Mouse (Mus musculus) stomach, embryonic 15.5 days (tissue): Measurements from ENCODE around the gene Btbd11. TPM values are rescaled to one million over a fixed set of nuclear protein-coding genes. Genes with fewer than 3 reads are reported as not detected.

Experiments used
- ATAC-seq: fragments of 200-750 bp; cut with Nextera tagmentation; 2 replicates; pipeline ENCODE4 v1.8.0; 2017; ENCODE audit warnings: low read depth, moderate number of reproducible peaks, moderate TSS enrichment; ENCODE audit not compliant: insufficient read depth, low FRiP score
- H3K27ac ChIP-seq: fragments of 300-500 bp; sonication (generic); 2 replicates; pipeline ENCODE4 v1.5.1; 2015; ENCODE audit warnings: mild to moderate bottlenecking, inconsistent platforms
- H3K27me3 ChIP-seq: fragments of 300-500 bp; sonication (generic); replicated peaks from 2 replicates; pipeline ENCODE4 v1.6.1; 2015; ENCODE audit warnings: inconsistent platforms
- H3K36me3 ChIP-seq: fragments of 300-500 bp; sonication (generic); 2 replicates; pipeline ENCODE4 v1.6.1; 2015; ENCODE audit warnings: inconsistent platforms
- H3K4me1 ChIP-seq: fragments of 300-500 bp; sonication (generic); 2 replicates; pipeline ENCODE4 v1.6.1; 2015; ENCODE audit warnings: inconsistent platforms
- H3K4me2 ChIP-seq: fragments of 300-500 bp; sonication (generic); 2 replicates; pipeline ENCODE4 v1.6.1; 2015; ENCODE audit warnings: mild to moderate bottlenecking, inconsistent platforms
- H3K4me3 ChIP-seq: fragments of 300-500 bp; sonication (generic); replicated peaks from 2 replicates; pipeline ENCODE4 v1.5.1; 2015; ENCODE audit warnings: inconsistent platforms
- H3K9ac ChIP-seq: fragments of 300-500 bp; sonication (generic); 2 replicates; pipeline ENCODE4 v1.6.1; 2015; ENCODE audit warnings: inconsistent platforms
- H3K9me3 ChIP-seq: fragments of 300-500 bp; sonication (generic); 2 replicates; pipeline ENCODE4 v1.6.1; 2016; ENCODE audit warnings: inconsistent platforms
- WGBS: fragments of 180-500 bp; shearing (Covaris S2); methylation state at CpG from one replicate; pipeline ENCODE4 v1.1.7; 2015; 5-methylcytosine and 5-hydroxymethylcytosine counted together
- polyA plus RNA-seq: library from polyadenylated mRNA; unstranded; fragments of >200 nt; fragmentation: Nextera tagmentation; extraction: Ambion mirVana; gene quantifications from 2 replicates; pipeline ENCODE4 v1.2.1, GENCODE M21; 2015

Gene Btbd11
- polyA plus RNA-seq, 1 experiment from 2014 or later, result 2.2 TPM

DNA sequence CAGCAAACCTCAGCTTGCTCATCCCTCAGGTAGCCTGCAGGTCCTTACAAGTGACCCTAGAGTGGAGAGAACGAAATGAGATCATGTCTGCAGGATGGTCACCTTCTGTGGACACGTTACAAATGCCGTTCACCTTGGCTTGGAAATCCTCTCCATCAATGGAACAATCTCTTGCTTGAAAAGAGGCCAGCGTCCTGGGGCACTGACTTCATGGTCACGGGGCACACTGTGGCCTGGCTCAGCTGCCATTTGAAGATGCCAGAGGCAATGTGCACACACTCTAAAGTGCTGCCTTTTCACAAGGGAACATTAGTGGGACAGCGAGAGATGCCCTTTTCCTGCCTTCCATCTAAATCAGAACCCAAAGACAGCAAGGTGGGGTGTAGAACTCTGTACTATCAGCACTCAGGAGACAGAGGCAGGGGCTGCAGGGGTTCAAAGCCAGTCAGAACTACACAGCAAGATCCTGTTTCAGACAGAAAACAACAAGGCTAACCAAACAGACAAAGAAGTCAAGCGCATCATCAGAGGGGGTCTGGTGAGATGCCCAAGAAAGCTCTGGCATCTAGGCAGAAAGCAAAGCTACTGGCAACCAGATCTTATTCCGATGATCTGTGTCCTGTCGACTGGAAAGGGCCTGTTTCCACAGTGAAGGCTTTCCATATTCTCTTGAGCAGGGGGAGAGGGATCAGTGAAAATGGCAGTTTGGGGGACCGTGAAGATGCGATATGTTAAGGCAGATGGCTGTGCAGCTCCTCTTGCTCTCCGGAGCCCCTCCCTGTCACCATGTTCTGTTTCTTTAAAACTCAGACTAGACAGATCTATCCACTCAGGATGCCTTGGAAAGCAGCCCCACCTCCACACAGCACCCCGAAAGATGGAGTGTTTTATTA lies 79.1 kb downstream of the Btbd11 start:
- Histone ChIP-seq H3K27me3 (no peaks in the 10 kb centered on the region), H3K4me2 (no peak overlapping the region), H3K4me3 (no peak overlapping the region), H3K9me3 (no peaks in the 10 kb centered on the region), H3K27ac (no peak overlapping the region), H3K36me3 (no peaks in the 10 kb centered on the region), H3K9ac (no peak overlapping the region), H3K4me1 (no peaks in the 10 kb centered on the region)
- 83% methylated on average over 13 of the region's 13 CpGs for WGBS
- ATAC-seq, result no peak

DNA sequence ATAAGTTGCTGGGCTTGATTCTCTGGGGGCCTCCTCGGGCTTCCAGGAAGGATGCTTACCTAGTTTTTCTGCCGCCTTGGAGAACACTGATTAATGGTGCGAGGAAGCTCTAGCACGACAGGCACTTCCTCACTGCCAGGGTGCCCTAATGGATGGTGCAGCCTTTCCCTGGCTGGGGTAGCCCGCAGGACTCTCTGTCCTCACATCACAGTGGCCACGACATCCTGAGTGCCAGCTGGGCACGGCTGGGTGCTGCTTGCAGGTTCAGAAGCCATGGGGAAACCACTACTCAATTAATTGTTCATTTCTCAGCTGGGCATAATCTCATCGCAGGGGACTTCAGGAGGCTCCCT lies 79.8 kb downstream of the Btbd11 start:
- no peak overlapping the region for H3K27ac ChIP-seq
- ATAC-seq, result no peak
- no peaks in the 10 kb centered on the region for H3K4me1 ChIP-seq
- no peaks in the 10 kb centered on the region for H3K9me3 ChIP-seq
- WGBS, result 61% methylated on average over 8 of the region's 8 CpGs
- H3K4me2 ChIP-seq, result no peak overlapping the region
- no peaks in the 10 kb centered on the region for H3K36me3 ChIP-seq
- no peaks in the 10 kb centered on the region for H3K27me3 ChIP-seq
- H3K9ac ChIP-seq, result no peak overlapping the region
- no peak overlapping the region for H3K4me3 ChIP-seq

DNA sequence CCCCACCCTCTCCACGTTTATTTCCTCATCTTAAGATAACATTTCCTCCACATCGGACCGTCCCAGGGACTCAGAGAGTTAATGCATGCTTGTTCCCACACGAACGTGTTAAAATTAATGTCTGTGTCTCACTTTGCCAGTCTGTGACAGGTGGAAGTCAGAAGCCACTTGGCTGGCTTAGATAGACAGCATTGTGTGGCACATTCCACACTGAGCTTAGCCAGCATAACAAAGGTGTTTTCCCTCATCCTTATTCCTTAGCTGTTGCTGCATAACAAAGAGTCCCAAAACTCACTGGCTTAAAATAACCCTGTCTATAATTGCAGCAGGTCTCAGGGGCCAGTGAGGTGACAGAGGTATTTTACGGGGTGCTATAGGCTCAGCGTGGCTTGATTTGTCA lies 80.8 kb downstream of the Btbd11 start:
- H3K4me3 ChIP-seq, result no peak overlapping the region
- no peak overlapping the region for H3K27ac ChIP-seq
- no peaks in the 10 kb centered on the region for H3K27me3 ChIP-seq
- no peaks in the 10 kb centered on the region for H3K4me1 ChIP-seq
- no peaks in the 10 kb centered on the region for H3K9me3 ChIP-seq
- H3K36me3 ChIP-seq, result no peaks in the 10 kb centered on the region
- H3K9ac ChIP-seq, result no peak overlapping the region
- no peak for ATAC-seq
- no peak overlapping the region for H3K4me2 ChIP-seq
- 58% methylated on average over 7 of the region's 7 CpGs for WGBS

DNA sequence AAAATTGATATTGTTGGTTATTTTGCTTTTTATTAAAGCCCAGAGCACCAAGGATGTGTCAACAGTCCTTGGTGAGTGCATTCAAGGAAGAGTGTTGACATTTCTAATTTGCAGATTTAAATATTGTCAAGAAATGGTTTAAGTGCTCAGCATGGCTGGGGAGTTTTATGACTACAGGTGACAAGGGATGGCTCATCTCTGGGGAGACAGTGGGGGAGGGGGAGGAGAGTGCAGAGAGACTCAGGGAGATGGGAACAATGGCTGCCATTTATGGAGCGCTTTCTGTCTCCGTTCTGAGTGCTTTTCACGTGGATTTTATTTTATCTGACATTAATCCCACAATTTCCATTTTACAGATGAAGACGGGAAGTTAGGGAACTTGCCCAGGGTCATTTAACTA lies 81.9 kb downstream of the Btbd11 start:
- Histone ChIP-seq H3K27ac (no peak overlapping the region), H3K4me2 (no peak overlapping the region), H3K4me1 (no peaks in the 10 kb centered on the region), H3K9me3 (no peaks in the 10 kb centered on the region), H3K27me3 (no peaks in the 10 kb centered on the region), H3K4me3 (no peak overlapping the region), H3K9ac (no peak overlapping the region), H3K36me3 (no peaks in the 10 kb centered on the region)
- WGBS, result 80% methylated on average over 4 of the region's 4 CpGs
- no peak for ATAC-seq

DNA sequence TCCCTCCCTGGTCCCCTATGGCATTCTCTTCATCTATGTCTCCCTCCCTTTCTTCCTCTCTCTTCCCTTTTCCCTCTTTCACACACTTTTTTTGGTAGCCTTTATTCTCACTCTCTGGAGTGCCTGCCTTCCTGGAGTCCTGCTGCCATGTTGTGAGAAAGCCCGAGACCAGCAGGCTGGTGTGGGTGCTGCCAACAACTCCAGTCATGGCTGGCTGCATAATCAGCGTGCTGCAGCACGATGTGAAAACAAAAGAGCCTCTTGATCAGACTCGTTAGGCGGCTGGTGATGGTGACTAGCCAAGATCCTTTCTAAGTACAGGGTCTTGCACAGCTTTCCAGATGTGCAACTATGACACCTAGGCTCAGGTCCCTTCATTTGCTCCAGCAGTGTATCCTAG lies 82.7 kb downstream of the Btbd11 start:
- no peaks in the 10 kb centered on the region for H3K27me3 ChIP-seq
- no peak overlapping the region for H3K4me3 ChIP-seq
- no peaks in the 10 kb centered on the region for H3K4me1 ChIP-seq
- no peak overlapping the region for H3K9ac ChIP-seq
- WGBS, result 74% methylated on average over 5 of the region's 5 CpGs
- H3K4me2 ChIP-seq, result no peak overlapping the region
- H3K9me3 ChIP-seq, result no peaks in the 10 kb centered on the region
- H3K36me3 ChIP-seq, result no peaks in the 10 kb centered on the region
- H3K27ac ChIP-seq, result no peak overlapping the region
- no peak for ATAC-seq

DNA sequence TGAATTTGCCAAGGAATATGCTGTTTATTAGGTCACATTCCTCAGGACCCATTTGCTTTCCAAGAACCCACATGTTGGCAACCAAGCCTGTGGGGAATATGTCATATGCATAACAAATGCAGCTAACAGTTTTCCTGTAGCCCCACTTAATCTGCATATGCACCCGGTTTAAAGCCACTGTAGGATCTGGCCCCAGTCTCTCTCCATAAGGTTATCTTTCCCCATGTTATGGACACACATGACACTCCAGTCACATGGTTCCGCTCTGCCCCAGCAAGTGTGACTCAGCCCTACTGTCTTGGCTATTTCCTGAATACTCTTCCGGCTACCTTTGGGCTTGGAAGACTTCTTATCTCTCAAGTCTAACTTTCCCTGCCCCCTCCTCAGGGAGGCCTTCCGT lies 86.7 kb downstream of the Btbd11 start:
- no peaks in the 10 kb centered on the region for H3K27me3 ChIP-seq
- ATAC-seq, result no peak
- no peaks in the 10 kb centered on the region for H3K36me3 ChIP-seq
- H3K27ac ChIP-seq, result no peak overlapping the region
- WGBS, result 79% methylated on average over 4 of the region's 4 CpGs
- H3K9me3 ChIP-seq, result no peaks in the 10 kb centered on the region
- H3K4me3 ChIP-seq, result no peak overlapping the region
- no peak overlapping the region for H3K4me2 ChIP-seq
- H3K9ac ChIP-seq, result no peak overlapping the region
- no peaks in the 10 kb centered on the region for H3K4me1 ChIP-seq

DNA sequence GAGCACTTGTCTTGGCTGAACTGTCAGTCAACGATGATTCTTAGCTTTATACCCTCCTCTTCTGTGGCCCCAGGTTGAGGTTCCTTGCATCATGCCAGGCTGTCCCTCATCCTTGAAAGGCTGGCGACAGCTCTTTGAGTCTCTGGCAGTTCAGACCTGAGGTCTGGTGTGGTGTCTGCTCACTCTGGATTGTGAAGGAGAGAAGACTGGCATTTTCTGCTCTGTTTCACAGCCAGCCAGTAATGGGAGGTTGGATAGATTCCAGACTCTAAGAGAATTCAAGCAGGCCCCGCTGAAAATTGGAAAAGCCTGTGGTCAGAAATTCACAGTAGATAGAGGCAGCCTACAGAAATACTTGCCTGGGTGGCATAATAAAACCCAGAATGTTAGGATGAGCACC lies 87.3 kb downstream of the Btbd11 start:
- no peaks in the 10 kb centered on the region for H3K27me3 ChIP-seq
- H3K9ac ChIP-seq, result no peak overlapping the region
- no peak overlapping the region for H3K4me2 ChIP-seq
- no peak overlapping the region for H3K4me3 ChIP-seq
- no peaks in the 10 kb centered on the region for H3K4me1 ChIP-seq
- ATAC-seq, result no peak
- 66% methylated on average over 3 of the region's 3 CpGs for WGBS
- H3K27ac ChIP-seq, result no peak overlapping the region
- no peaks in the 10 kb centered on the region for H3K36me3 ChIP-seq
- no peaks in the 10 kb centered on the region for H3K9me3 ChIP-seq

DNA sequence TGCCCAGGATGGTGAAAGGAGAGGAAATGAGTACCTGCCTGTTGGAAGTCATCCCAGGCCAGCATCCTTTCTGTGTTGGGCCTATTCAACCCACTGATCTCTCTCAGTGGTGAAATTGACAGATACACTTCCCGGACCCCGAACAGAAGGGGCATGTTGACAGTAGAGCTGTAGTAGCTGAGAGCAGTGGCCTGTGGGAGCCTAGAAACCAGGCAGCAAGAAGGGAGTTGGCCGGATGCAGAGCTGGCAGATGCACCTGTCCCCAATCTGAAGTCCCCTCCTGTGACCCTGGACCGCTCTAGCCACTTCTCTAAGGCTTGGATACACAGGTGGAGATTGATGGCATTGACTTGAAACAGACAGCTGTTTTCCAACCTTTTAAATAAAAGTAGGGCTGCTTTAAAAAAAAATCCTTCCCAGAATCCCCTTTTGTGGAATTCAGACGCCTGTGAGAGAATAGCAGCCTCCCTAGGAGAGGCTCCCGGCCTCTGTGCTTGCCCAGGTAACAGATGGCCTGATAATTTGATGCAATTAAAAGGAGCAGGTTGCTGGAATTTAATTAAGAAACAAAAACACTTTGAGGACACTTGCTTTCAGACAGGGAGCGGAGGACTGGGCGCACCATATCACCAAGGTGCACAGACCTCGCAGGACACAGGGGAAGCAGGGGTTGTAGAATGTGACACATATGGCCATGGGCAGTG lies 89.2 kb downstream of the Btbd11 start:
- no peak overlapping the region for H3K9ac ChIP-seq
- no peaks in the 10 kb centered on the region for H3K27me3 ChIP-seq
- H3K4me3 ChIP-seq, result no peak overlapping the region
- H3K4me2 ChIP-seq, result no peak overlapping the region
- H3K36me3 ChIP-seq, result no peaks in the 10 kb centered on the region
- H3K9me3 ChIP-seq, result no peaks in the 10 kb centered on the region
- no peak overlapping the region for H3K27ac ChIP-seq
- no peaks in the 10 kb centered on the region for H3K4me1 ChIP-seq
- WGBS, result 85% methylated on average over 9 of the region's 9 CpGs
- ATAC-seq, result no peak

DNA sequence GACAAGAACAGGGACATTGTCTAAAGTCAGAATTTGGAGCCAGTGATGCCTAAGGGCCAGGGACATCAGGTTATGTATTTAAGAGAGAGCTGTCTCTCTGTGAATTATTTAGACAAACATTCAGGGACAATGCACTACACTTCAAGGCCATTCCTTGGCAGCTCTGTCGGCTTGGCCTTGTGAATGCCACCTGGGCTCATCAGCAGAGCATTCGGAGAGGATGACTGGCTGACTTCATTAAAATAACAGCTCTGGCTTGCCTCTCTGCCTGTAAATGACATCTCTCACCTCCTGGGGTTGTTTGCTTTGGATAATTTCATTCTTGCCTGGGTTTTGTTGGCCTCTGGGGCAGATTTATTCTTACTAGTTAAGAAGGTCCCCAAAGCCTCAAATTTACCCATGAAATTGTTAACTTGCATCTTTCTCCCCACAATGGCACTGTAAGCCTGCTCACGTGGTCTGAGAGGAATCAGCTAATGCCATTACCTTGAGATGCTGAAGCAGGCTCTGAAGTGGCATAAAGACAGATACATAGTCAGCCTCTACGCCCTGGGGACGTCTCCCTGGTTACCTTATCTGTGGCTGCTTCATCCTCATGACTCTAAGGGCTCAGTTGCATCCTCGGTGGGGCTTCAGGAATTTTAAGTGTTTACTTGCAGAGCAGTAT lies 93.5 kb downstream of the Btbd11 start:
- 50% methylated on average over 6 of the region's 6 CpGs for WGBS
- ATAC-seq, result no peak
- 0 out of 2 replicates have a peak, but pooled peaks cover 2% of the 10 kb centered on the region for H3K4me1 ChIP-seq
- H3K4me3 ChIP-seq, result no peak overlapping the region
- no peak overlapping the region for H3K27ac ChIP-seq
- no peaks in the 10 kb centered on the region for H3K27me3 ChIP-seq
- H3K36me3 ChIP-seq, result no peaks in the 10 kb centered on the region
- no peak overlapping the region for H3K9ac ChIP-seq
- no peak overlapping the region for H3K4me2 ChIP-seq
- no peaks in the 10 kb centered on the region for H3K9me3 ChIP-seq

DNA sequence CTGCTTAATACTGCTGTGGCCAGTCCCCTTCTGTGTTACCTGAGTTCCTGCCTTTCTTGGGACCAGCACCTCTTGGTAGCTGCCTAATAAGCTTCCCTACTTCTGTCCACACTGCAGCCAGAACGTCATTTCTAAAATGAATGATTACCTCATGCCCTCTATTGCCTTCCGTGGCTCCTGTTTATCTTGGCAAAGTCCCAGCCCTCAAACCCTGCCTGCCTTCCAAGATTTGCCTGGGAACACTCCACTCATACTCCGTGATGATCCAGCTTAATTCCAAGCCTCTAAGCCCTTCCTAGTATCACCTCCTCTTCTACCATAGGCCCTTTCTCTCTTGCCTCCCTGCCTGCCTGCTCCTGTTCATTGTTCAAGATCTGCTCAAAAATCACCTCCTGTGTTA lies 94.5 kb downstream of the Btbd11 start:
- ATAC-seq, result 0 out of 2 replicates have a peak, but pooled peaks have one; percentile 39
- H3K4me1 ChIP-seq, result 0 out of 2 replicates have a peak, but pooled peaks cover 2% of the 10 kb centered on the region
- no peak overlapping the region for H3K9ac ChIP-seq
- H3K27ac ChIP-seq, result no peak overlapping the region
- H3K9me3 ChIP-seq, result no peaks in the 10 kb centered on the region
- no peaks in the 10 kb centered on the region for H3K27me3 ChIP-seq
- no peak overlapping the region for H3K4me3 ChIP-seq
- H3K36me3 ChIP-seq, result no peaks in the 10 kb centered on the region
- H3K4me2 ChIP-seq, result no peak overlapping the region
- 7% methylated on average over 3 of the region's 3 CpGs for WGBS

DNA sequence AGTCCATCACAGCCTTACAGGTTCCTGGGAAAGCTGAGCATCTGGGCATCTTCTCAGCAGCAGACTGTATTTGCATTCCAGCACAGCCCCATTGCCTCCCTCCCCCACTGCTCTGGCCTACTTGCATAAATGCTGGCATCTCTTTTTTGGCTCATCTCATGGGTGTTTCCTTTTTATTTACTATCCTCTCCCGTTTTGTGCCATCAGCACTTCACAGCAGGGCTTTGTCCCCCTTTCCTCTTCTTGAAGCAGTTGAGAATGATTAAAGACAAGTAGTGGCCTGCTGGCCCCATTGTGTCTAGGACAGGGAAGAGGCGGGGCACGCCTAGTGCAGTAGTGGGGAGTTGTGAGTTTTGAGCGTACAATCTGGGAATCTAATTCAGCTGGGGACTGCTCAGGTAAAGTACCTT lies 95.5 kb downstream of the Btbd11 start:
- WGBS, result 50% methylated on average over 4 of the region's 4 CpGs
- Histone ChIP-seq H3K9ac (no peak overlapping the region), H3K4me1 (0 out of 2 replicates have a peak, but pooled peaks cover 2% of the 10 kb centered on the region), H3K9me3 (no peaks in the 10 kb centered on the region), H3K27ac (no peak overlapping the region), H3K4me2 (no peak overlapping the region), H3K27me3 (no peaks in the 10 kb centered on the region), H3K36me3 (no peaks in the 10 kb centered on the region), H3K4me3 (no peak overlapping the region)
- ATAC-seq, result no peak

DNA sequence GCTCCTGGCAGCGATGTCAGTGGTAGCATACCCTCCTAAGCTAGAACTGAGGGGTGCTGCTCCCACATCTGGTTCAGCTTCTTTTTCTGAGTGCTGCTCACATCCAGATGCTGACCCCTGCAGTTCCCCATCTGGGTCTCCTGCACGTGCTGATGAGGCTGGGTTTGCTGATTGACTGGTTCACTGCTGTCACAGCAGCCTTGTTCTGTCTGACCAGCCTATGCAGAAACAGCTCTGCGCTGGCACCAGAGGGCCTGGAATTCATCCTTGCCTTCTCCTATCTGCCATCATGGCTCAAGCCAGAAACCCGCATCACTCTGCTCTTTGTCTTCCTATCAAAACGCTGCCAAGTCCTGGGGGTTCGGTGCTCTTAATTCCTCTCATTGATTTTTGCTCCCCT lies 95.9 kb downstream of the Btbd11 start:
- Histone ChIP-seq H3K4me3 (no peak overlapping the region), H3K27ac (no peak overlapping the region), H3K36me3 (no peaks in the 10 kb centered on the region), H3K27me3 (no peaks in the 10 kb centered on the region), H3K9ac (no peak overlapping the region), H3K9me3 (no peaks in the 10 kb centered on the region), H3K4me1 (0 out of 2 replicates have a peak, but pooled peaks cover 2% of the 10 kb centered on the region), H3K4me2 (no peak overlapping the region)
- 37% methylated on average over 6 of the region's 6 CpGs for WGBS
- ATAC-seq, result no peak
